Mouse (Mus musculus): ENCODE data around the gene Smg6. TPM values are rescaled to one million over a fixed set of nuclear protein-coding genes. Genes with fewer than 3 reads are reported as not detected.

Gene Smg6
- total RNA-seq, 2 experiments from 2014 or later = 16.0 to 17.5 TPM

- no peak for DNase-seq (ENCODE audit: low spot score)
- intact Hi-C loops (cut with DNase I) = loop anchor here (2.0 kb wide), 1 partner anchor 30 kb away; no protein-coding TSS in a partner anchor
Observed at GRCm38 (mm10) chr11:75134485-75135068, 209.0 kb downstream of the Smg6 start.

GRCm38 (mm10) chr11:75135358-75135757, 209.7 kb downstream of the Smg6 start:
- intact Hi-C loops (cut with DNase I) = loop anchor here (2.0 kb wide), 1 partner anchor 29 kb away; no protein-coding TSS in a partner anchor
- no peak for DNase-seq (ENCODE audit: low spot score)

- intact Hi-C loops (cut with DNase I) = no loop called here
- no peak for DNase-seq (ENCODE audit: low spot score)
Observed at GRCm38 (mm10) chr11:75136666-75137398, 211.2 kb downstream of the Smg6 start.

- peak; percentile 80 for DNase-seq (ENCODE audit: low spot score)
- intact Hi-C loops (cut with DNase I) = no loop called here
Observed at GRCm38 (mm10) chr11:75139122-75139963, 213.7 kb downstream of the Smg6 start.

GRCm38 (mm10) chr11:75140431-75140830, 214.8 kb downstream of the Smg6 start:
- intact Hi-C loops (cut with DNase I) = no loop called here
- DNase-seq (ENCODE audit: low spot score) = no peak

GRCm38 (mm10) chr11:75141038-75141437, 215.4 kb downstream of the Smg6 start:
- intact Hi-C loops (cut with DNase I) = no loop called here
- DNase-seq (ENCODE audit: low spot score) = no peak

- intact Hi-C loops (cut with DNase I) = no loop called here
- DNase-seq (ENCODE audit: low spot score) = no peak
Observed at GRCm38 (mm10) chr11:75141913-75142312, 216.3 kb downstream of the Smg6 start.

GRCm38 (mm10) chr11:75142749-75143148, 217.1 kb downstream of the Smg6 start:
- DNase-seq (ENCODE audit: low spot score) = no peak
- intact Hi-C loops (cut with DNase I) = no loop called here

GRCm38 (mm10) chr11:75145841-75146240, 220.2 kb downstream of the Smg6 start:
- no peak for DNase-seq (ENCODE audit: low spot score)
- intact Hi-C loops (cut with DNase I) = no loop called here

- DNase-seq (ENCODE audit: low spot score) = no peak
- intact Hi-C loops (cut with DNase I) = no loop called here
Observed at GRCm38 (mm10) chr11:75147106-75147845, 221.7 kb downstream of the Smg6 start.

- intact Hi-C loops (cut with DNase I) = no loop called here
- peak; percentile 51 for DNase-seq (ENCODE audit: low spot score)
Observed at GRCm38 (mm10) chr11:75147846-75148168, 222.2 kb downstream of the Smg6 start.

- intact Hi-C loops (cut with DNase I) = no loop called here
- DNase-seq (ENCODE audit: low spot score) = peak; percentile 25
Observed at GRCm38 (mm10) chr11:75148332-75149035, 222.9 kb downstream of the Smg6 start.

- intact Hi-C loops (cut with DNase I) = no loop called here
- no peak for DNase-seq (ENCODE audit: low spot score)
Observed at GRCm38 (mm10) chr11:75150346-75150745, 224.7 kb downstream of the Smg6 start.

- DNase-seq (ENCODE audit: low spot score) = peak; percentile 57
- intact Hi-C loops (cut with DNase I) = no loop called here
Observed at GRCm38 (mm10) chr11:75152603-75153557, 227.3 kb downstream of the Smg6 start.

- no peak for DNase-seq (ENCODE audit: low spot score)
- intact Hi-C loops (cut with DNase I) = no loop called here
Observed at GRCm38 (mm10) chr11:75154053-75154585, 228.5 kb downstream of the Smg6 start.

GRCm38 (mm10) chr11:75155985-75156384, 230.4 kb downstream of the Smg6 start:
- intact Hi-C loops (cut with DNase I) = no loop called here
- no peak for DNase-seq (ENCODE audit: low spot score)

GRCm38 (mm10) chr11:75156416-75156815, 230.8 kb downstream of the Smg6 start:
- intact Hi-C loops (cut with DNase I) = no loop called here
- DNase-seq (ENCODE audit: low spot score) = no peak

GRCm38 (mm10) chr11:75157037-75157436, 231.4 kb downstream of the Smg6 start:
- peak; percentile 35 for DNase-seq (ENCODE audit: low spot score)
- intact Hi-C loops (cut with DNase I) = no loop called here
